Mouse (Mus musculus): ENCODE results near the gene Slc1a5. TPM values are rescaled to one million over a fixed set of nuclear protein-coding genes. Genes with fewer than 3 reads are reported as not detected.

Gene Slc1a5
- total RNA-seq (2023): 100 to 1,000 TPM; 185 to 202 TPM

GRCm38 (mm10) chr7:16780825-16781554 is at the start of gene Slc1a5:
Gene Slc1a5 (plus strand): TSS chr7:16781340.

GRCm38 (mm10) chr7:16738073-16738696 is 43.0 kb upstream of the Slc1a5 start, which contains the start of gene Ap2s1:
Gene Ap2s1 (plus strand): TSS chr7:16738410.

GRCm38 (mm10) chr7:16815351-16815941 is 34.3 kb downstream of the Slc1a5 start, which contains the start of gene Strn4:
Gene Strn4 (plus strand): TSS chr7:16815889.

GRCm38 (mm10) chr7:16816475-16817122 is 35.5 kb downstream of the Slc1a5 start, which contains the start of gene Fkrp:
Gene Fkrp (minus strand): TSS chr7:16816732.

GRCm38 (mm10) chr7:16842645-16843063 is 61.5 kb downstream of the Slc1a5 start, which contains the start of gene Prkd2:
Gene Prkd2 (plus strand): TSS chr7:16842902.

Other genes with a start within 250 kb of the Slc1a5 start
- gene Arhgap35, start 166.3 kb upstream of the Slc1a5 start, total RNA-seq (2023): 10 to 100 TPM; 22.5 to 23.6 TPM
- gene Ceacam15, start 105.6 kb upstream of the Slc1a5 start, total RNA-seq (2023): not detected
- not detected for gene Ceacam9, start 59.4 kb upstream of the Slc1a5 start, total RNA-seq (2023)
- 10 to 100 TPM; 72.7 to 84.2 TPM for gene Ap2s1, start 42.9 kb upstream of the Slc1a5 start, total RNA-seq (2023)
- 100 to 1,000 TPM; 139 to 176 TPM for gene Strn4, start 34.5 kb downstream of the Slc1a5 start, total RNA-seq (2023)
- 10 to 100 TPM; 26.3 to 29.3 TPM for gene Fkrp, start 35.4 kb downstream of the Slc1a5 start, total RNA-seq (2023)
- gene Prkd2, start 61.6 kb downstream of the Slc1a5 start, total RNA-seq (2023): 100 to 1,000 TPM; 277 to 288 TPM
- under 1 TPM; 0.23 to 0.59 TPM for gene Dact3, start 94.0 kb downstream of the Slc1a5 start, total RNA-seq (2023)
- gene Gng8, start 110.4 kb downstream of the Slc1a5 start, total RNA-seq (2023): not detected
- not detected for gene Ptgir, start 125.2 kb downstream of the Slc1a5 start, total RNA-seq (2023)
- 100 to 1,000 TPM; 125 to 130 TPM for gene Calm3, start 142.8 kb downstream of the Slc1a5 start, total RNA-seq (2023)
- gene Pnmal2, start 163.3 kb downstream of the Slc1a5 start, total RNA-seq (2023): not detected
- gene Pnmal1, start 178.3 kb downstream of the Slc1a5 start, total RNA-seq (2023): not detected
- gene Gm42372, start 201.7 kb downstream of the Slc1a5 start, total RNA-seq (2023): under 1 TPM; 0.18 to 0.29 TPM
- gene Ccdc8, start 211.4 kb downstream of the Slc1a5 start, total RNA-seq (2023): not detected
- 100 to 1,000 TPM; 164 to 166 TPM for gene Ppp5c, start 246.6 kb downstream of the Slc1a5 start, total RNA-seq (2023)

All from B cell, adult 67 days (primary cell).